Mouse (Mus musculus) hindbrain, embryonic 11.5 days (tissue): Measurements from ENCODE around the gene Orc3. TPM values are rescaled to one million over a fixed set of nuclear protein-coding genes. Genes with fewer than 3 reads are reported as not detected.

Experiments
- ATAC-seq: fragments of 200-750 bp; cut with Nextera tagmentation; 2 replicates; pipeline ENCODE4 v1.8.0; 2017; ENCODE audit warnings: mild to moderate bottlenecking, moderate TSS enrichment, moderate library complexity; ENCODE audit not compliant: low FRiP score
- DNase-seq: peaks from one replicate; pipeline ENCODE4 v3.0.0-alpha.2; 2015; ENCODE audit warnings: low spot score
- H3K27ac ChIP-seq: fragments of 300-500 bp; sonication (generic); 2 replicates; pipeline ENCODE4 v1.5.1; 2014; ENCODE audit warnings: mild to moderate bottlenecking, low read depth, low read length
- H3K27me3 ChIP-seq: fragments of 300-500 bp; sonication (generic); 2 replicates; pipeline ENCODE4 v1.6.1; 2014; ENCODE audit warnings: mild to moderate bottlenecking, low read length, moderate library complexity, mixed read lengths; ENCODE audit not compliant: control insufficient read depth, insufficient read depth
- H3K36me3 ChIP-seq: fragments of 300-500 bp; sonication (generic); 2 replicates; pipeline ENCODE4 v1.6.1; 2014; ENCODE audit warnings: mild to moderate bottlenecking, low read length, moderate library complexity, mixed read lengths; ENCODE audit not compliant: control insufficient read depth, insufficient read depth
- H3K4me1 ChIP-seq: fragments of 300-500 bp; sonication (generic); replicated peaks from 2 replicates; pipeline ENCODE4 v1.6.1; 2014; ENCODE audit warnings: low read length, mixed read lengths; ENCODE audit not compliant: control insufficient read depth, insufficient read depth
- H3K4me2 ChIP-seq: fragments of 300-500 bp; sonication (generic); replicated peaks from 2 replicates; pipeline ENCODE4 v1.6.1; 2014; ENCODE audit warnings: mild to moderate bottlenecking, low read depth, low read length
- H3K4me3 ChIP-seq: fragments of 300-500 bp; sonication (generic); 2 replicates; pipeline ENCODE4 v1.5.1; 2014; ENCODE audit warnings: low read depth, low read length
- H3K9ac ChIP-seq: fragments of 300-500 bp; sonication (generic); 2 replicates; pipeline ENCODE4 v1.6.1; 2014; ENCODE audit warnings: low read depth, low read length
- H3K9me3 ChIP-seq: fragments of 300-500 bp; sonication (generic); 2 replicates; pipeline ENCODE4 v1.6.1; 2016; ENCODE audit warnings: low read length; ENCODE audit not compliant: control insufficient read depth
- WGBS: fragments of 180-500 bp; shearing (Covaris S2); extraction: QIAGEN DNeasy Blood & Tissue Kit; methylation state at CpG from one replicate; pipeline ENCODE4 v1.1.7; 2014; 5-methylcytosine and 5-hydroxymethylcytosine counted together
- polyA plus RNA-seq: library from polyadenylated mRNA; unstranded; fragments of >200 nt; fragmentation: Nextera tagmentation; extraction: Ambion mirVana; gene quantifications from 2 replicates; pipeline ENCODE4 v1.2.1, GENCODE M21; 2014

Gene Orc3
- polyA plus RNA-seq = 119 and 127 TPM in 2 replicates

GRCm38 (mm10) chr4:34614630-34615094 is at the start of gene Orc3, which contains the start of gene Rars2:
Gene Orc3, minus strand, starts transcription at chr4:34614944.
Gene Rars2, plus strand, starts transcription at chr4:34614957.
- H3K27ac ChIP-seq = peak within 1 kb of the TSS; percentile 80
- peaks cover 7% of the 10 kb centered on the region for H3K4me1 ChIP-seq
- H3K36me3 ChIP-seq = no peaks in the 10 kb centered on the region
- peak within 1 kb of the TSS; percentile 81 for H3K4me3 ChIP-seq
- DNase-seq (peak; percentile 96), ATAC-seq (peak; percentile 98)
- H3K9me3 ChIP-seq = no peaks in the 10 kb centered on the region
- no peaks in the 10 kb centered on the region for H3K27me3 ChIP-seq
- peak within 1 kb of the TSS; percentile 88 for H3K4me2 ChIP-seq
- H3K9ac ChIP-seq = peak within 1 kb of the TSS; percentile 89
- under 1% methylated on average over 42 of the region's 42 CpGs for WGBS

DNA sequence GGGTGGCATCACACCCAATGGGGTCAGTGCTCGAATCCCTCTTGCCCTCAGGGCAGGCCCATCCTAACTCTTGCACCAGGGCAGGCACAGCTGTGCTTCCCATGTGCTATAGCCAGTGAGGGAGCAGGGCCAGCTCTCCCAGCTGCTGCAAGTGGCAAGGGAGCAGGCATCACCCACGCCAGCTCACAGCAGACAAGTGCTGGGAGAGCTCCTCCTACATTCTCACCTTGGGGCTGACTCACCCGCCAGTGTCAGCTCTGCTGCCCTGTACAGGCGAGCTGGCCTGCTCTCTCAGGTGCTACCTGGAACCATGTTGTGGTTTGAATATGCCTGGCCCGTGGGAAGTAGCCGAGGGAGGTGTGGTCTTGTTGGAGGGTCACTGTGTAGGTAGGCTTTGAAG is 47.2 kb upstream of the Orc3 start:
- Histone ChIP-seq H3K36me3 (peaks cover 15% of the 10 kb centered on the region), H3K27me3 (no peaks in the 10 kb centered on the region), H3K4me1 (no peaks in the 10 kb centered on the region), H3K9me3 (no peaks in the 10 kb centered on the region), H3K27ac (no peak overlapping the region), H3K4me2 (no peak overlapping the region), H3K9ac (no peak overlapping the region), H3K4me3 (no peak overlapping the region)
- DNase-seq = no peak
- WGBS = 90% methylated on average over 6 of the region's 6 CpGs
- ATAC-seq = no peak

- 97% methylated on average over 2 of the region's 2 CpGs for WGBS
- DNase-seq (no peak), ATAC-seq (no peak)
- H3K4me1 ChIP-seq = no peaks in the 10 kb centered on the region
- no peaks in the 10 kb centered on the region for H3K9me3 ChIP-seq
- no peak overlapping the region for H3K4me3 ChIP-seq
- H3K36me3 ChIP-seq = peaks cover 15% of the 10 kb centered on the region
- no peak overlapping the region for H3K4me2 ChIP-seq
- H3K9ac ChIP-seq = no peak overlapping the region
- no peaks in the 10 kb centered on the region for H3K27me3 ChIP-seq
- H3K27ac ChIP-seq = no peak overlapping the region
Measured at GRCm38 (mm10) chr4:34661514-34661913, 46.8 kb upstream of the Orc3 start.

DNA sequence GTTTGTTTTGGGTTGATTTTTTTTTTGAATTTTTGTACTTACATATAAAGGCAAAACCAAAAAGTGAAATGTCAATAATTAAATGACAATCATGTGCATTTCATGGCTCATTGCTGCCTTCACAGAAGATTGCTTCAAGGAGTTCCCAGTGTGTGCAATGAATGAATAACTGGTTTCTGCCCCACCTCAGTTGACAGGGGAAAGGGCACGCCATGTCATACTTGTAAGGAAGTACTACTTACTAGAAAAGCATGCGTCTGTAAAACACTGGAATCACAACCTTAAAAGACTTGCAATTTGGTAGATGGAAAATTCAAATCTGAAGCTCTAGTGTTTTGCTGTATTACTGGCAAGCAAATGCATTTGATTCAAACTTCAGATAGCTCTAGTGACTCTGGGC is 44.3 kb upstream of the Orc3 start:
- Histone ChIP-seq H3K9ac (no peak overlapping the region), H3K4me2 (no peak overlapping the region), H3K4me3 (no peak overlapping the region), H3K9me3 (no peaks in the 10 kb centered on the region), H3K27me3 (no peaks in the 10 kb centered on the region), H3K36me3 (peaks cover 13% of the 10 kb centered on the region), H3K4me1 (no peaks in the 10 kb centered on the region), H3K27ac (no peak overlapping the region)
- ATAC-seq = no peak
- DNase-seq = no peak
- WGBS = 90% methylated on average over 2 of the region's 2 CpGs

- no peak overlapping the region for H3K9ac ChIP-seq
- H3K4me2 ChIP-seq = no peak overlapping the region
- H3K36me3 ChIP-seq = peaks cover 9% of the 10 kb centered on the region
- no peaks in the 10 kb centered on the region for H3K4me1 ChIP-seq
- H3K9me3 ChIP-seq = no peaks in the 10 kb centered on the region
- no peak overlapping the region for H3K27ac ChIP-seq
- ATAC-seq = no peak
- H3K4me3 ChIP-seq = no peak overlapping the region
- H3K27me3 ChIP-seq = no peaks in the 10 kb centered on the region
- WGBS = 98% methylated on average over 10 of the region's 10 CpGs
- DNase-seq = no peak
Measured at GRCm38 (mm10) chr4:34656101-34656500, 41.4 kb upstream of the Orc3 start.

DNA sequence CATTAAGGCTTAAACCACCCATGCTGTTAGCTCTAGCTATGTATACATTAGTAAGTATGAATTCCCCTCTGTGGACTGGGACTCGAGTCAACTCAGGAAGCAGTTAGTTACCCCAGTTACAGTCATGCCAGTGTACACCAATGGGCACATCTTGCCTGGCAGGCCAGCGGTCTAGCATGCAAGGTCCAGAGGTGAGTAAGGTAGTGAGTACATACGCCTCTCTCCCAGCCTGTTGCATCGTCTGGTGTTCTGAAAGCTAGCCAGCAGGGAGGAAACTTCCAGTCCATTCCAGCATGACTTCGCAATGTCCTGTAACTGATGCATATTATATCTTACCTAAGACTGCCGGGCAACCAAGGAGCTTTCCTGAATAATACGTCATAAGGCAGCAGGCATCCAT is 38.4 kb upstream of the Orc3 start:
- no peak overlapping the region for H3K9ac ChIP-seq
- DNase-seq = no peak
- peaks cover 7% of the 10 kb centered on the region; the same call in 1 of the 2 replicates for H3K36me3 ChIP-seq
- 95% methylated on average over 7 of the region's 7 CpGs for WGBS
- no peaks in the 10 kb centered on the region for H3K27me3 ChIP-seq
- H3K4me3 ChIP-seq = no peak overlapping the region
- no peak for ATAC-seq
- H3K4me1 ChIP-seq = no peaks in the 10 kb centered on the region
- H3K27ac ChIP-seq = no peak overlapping the region
- no peaks in the 10 kb centered on the region for H3K9me3 ChIP-seq
- no peak overlapping the region for H3K4me2 ChIP-seq

GRCm38 (mm10) chr4:34644779-34645178 is 30.0 kb upstream of the Orc3 start:
- H3K9ac ChIP-seq = no peak overlapping the region
- no peak for DNase-seq
- peaks cover 10% of the 10 kb centered on the region; the same call in 1 of the 2 replicates for H3K36me3 ChIP-seq
- H3K4me2 ChIP-seq = no peak overlapping the region
- H3K4me3 ChIP-seq = no peak overlapping the region
- no peak overlapping the region for H3K27ac ChIP-seq
- H3K9me3 ChIP-seq = no peaks in the 10 kb centered on the region
- ATAC-seq = no peak
- no peaks in the 10 kb centered on the region for H3K4me1 ChIP-seq
- no peaks in the 10 kb centered on the region for H3K27me3 ChIP-seq

- DNase-seq (no peak), ATAC-seq (no peak)
- H3K9me3 ChIP-seq = no peaks in the 10 kb centered on the region
- H3K4me3 ChIP-seq = no peak overlapping the region
- H3K27ac ChIP-seq = no peak overlapping the region
- H3K9ac ChIP-seq = no peak overlapping the region
- H3K4me2 ChIP-seq = no peak overlapping the region
- peaks cover 5% of the 10 kb centered on the region; the same call in 1 of the 2 replicates for H3K36me3 ChIP-seq
- no peaks in the 10 kb centered on the region for H3K4me1 ChIP-seq
- no peaks in the 10 kb centered on the region for H3K27me3 ChIP-seq
- 90% methylated on average over 3 of the region's 3 CpGs for WGBS
Measured at GRCm38 (mm10) chr4:34640731-34641130, 26.0 kb upstream of the Orc3 start.

GRCm38 (mm10) chr4:34639745-34640364 is 25.1 kb upstream of the Orc3 start:
- Histone ChIP-seq H3K27me3 (no peaks in the 10 kb centered on the region), H3K4me3 (no peak overlapping the region), H3K27ac (no peak overlapping the region), H3K36me3 (peaks cover 5% of the 10 kb centered on the region; the same call in 1 of the 2 replicates), H3K9me3 (no peaks in the 10 kb centered on the region), H3K9ac (no peak overlapping the region), H3K4me1 (no peaks in the 10 kb centered on the region), H3K4me2 (no peak overlapping the region)
- ATAC-seq (no peak), DNase-seq (no peak)
- WGBS = 79% methylated on average over 5 of the region's 5 CpGs
